Mouse (Mus musculus) intestine, embryonic 15.5 days (tissue): ENCODE results near the gene Smim6. TPM values are rescaled to one million over a fixed set of nuclear protein-coding genes. Genes with fewer than 3 reads are reported as not detected.

Source experiments
- ATAC-seq: fragments of 200-750 bp; cut with Nextera tagmentation; 2 replicates; pipeline ENCODE4 v1.8.0; 2017; ENCODE audit warnings: moderate TSS enrichment, moderate library complexity
- H3K27ac ChIP-seq: fragments of 300-500 bp; sonication (generic); 2 replicates; pipeline ENCODE4 v1.5.1; 2015; ENCODE audit warnings: mild to moderate bottlenecking, inconsistent platforms
- H3K27me3 ChIP-seq: fragments of 300-500 bp; sonication (generic); replicated peaks from 2 replicates; pipeline ENCODE4 v1.6.1; 2015; ENCODE audit warnings: inconsistent platforms
- H3K36me3 ChIP-seq: fragments of 300-500 bp; sonication (generic); 2 replicates; pipeline ENCODE4 v1.6.1; 2015; ENCODE audit warnings: inconsistent platforms
- H3K4me1 ChIP-seq: fragments of 300-500 bp; sonication (generic); replicated peaks from 2 replicates; pipeline ENCODE4 v1.6.1; 2015; ENCODE audit warnings: inconsistent platforms
- H3K4me2 ChIP-seq: fragments of 300-500 bp; sonication (generic); replicated peaks from 2 replicates; pipeline ENCODE4 v1.6.1; 2015; ENCODE audit warnings: mild to moderate bottlenecking, inconsistent platforms
- H3K4me3 ChIP-seq: fragments of 300-500 bp; sonication (generic); replicated peaks from 2 replicates; pipeline ENCODE4 v1.5.1; 2015; ENCODE audit warnings: inconsistent platforms
- H3K9ac ChIP-seq: fragments of 300-500 bp; sonication (generic); 2 replicates; pipeline ENCODE4 v1.6.1; 2015; ENCODE audit warnings: inconsistent platforms
- H3K9me3 ChIP-seq: fragments of 300-500 bp; sonication (generic); 2 replicates; pipeline ENCODE4 v1.6.1; 2016; ENCODE audit warnings: inconsistent platforms
- WGBS: fragments of 180-500 bp; shearing (Covaris S2); methylation state at CpG from one replicate; pipeline ENCODE4 v1.1.7; 2015; 5-methylcytosine and 5-hydroxymethylcytosine counted together
- polyA plus RNA-seq: library from polyadenylated mRNA; unstranded; fragments of >200 nt; fragmentation: Nextera tagmentation; extraction: Ambion mirVana; gene quantifications from 2 replicates; pipeline ENCODE4 v1.2.1, GENCODE M21; 2015

Gene Smim6
- polyA plus RNA-seq, 1 experiment from 2014 or later, result 25.4 TPM

GRCm38 (mm10) chr11:115902177-115902576, 9.6 kb upstream of the Smim6 start:
- no peak overlapping the region for H3K27ac ChIP-seq
- no peaks in the 10 kb centered on the region; the same call in 1 of the 2 replicates for H3K36me3 ChIP-seq
- no peaks in the 10 kb centered on the region for H3K27me3 ChIP-seq
- H3K4me1 ChIP-seq, result peaks cover 48% of the 10 kb centered on the region
- no peak for ATAC-seq
- no peaks in the 10 kb centered on the region for H3K9me3 ChIP-seq
- H3K9ac ChIP-seq, result no peak overlapping the region
- H3K4me2 ChIP-seq, result no peak overlapping the region
- WGBS, result 82% methylated on average over 5 of the region's 5 CpGs
- H3K4me3 ChIP-seq, result no peak overlapping the region

- no peak for ATAC-seq
- Histone ChIP-seq H3K9ac (no peak overlapping the region), H3K27ac (peak overlapping the region; percentile 7; the same call in 1 of the 2 replicates), H3K4me1 (peaks cover 48% of the 10 kb centered on the region), H3K4me2 (no peak overlapping the region), H3K36me3 (no peaks in the 10 kb centered on the region), H3K4me3 (no peak overlapping the region), H3K27me3 (no peaks in the 10 kb centered on the region), H3K9me3 (no peaks in the 10 kb centered on the region)
- WGBS, result 88% methylated on average over 1 of the region's 1 CpGs
Measured at GRCm38 (mm10) chr11:115902831-115903230, 9.0 kb upstream of the Smim6 start.

- peak overlapping the region; percentile 20; the same call in 1 of the 2 replicates for H3K9ac ChIP-seq
- peak; percentile 78 for ATAC-seq
Measured at GRCm38 (mm10) chr11:115903384-115904230, 8.2 kb upstream of the Smim6 start.

GRCm38 (mm10) chr11:115904231-115904955, 7.4 kb upstream of the Smim6 start:
- Histone ChIP-seq H3K4me2 (peak overlapping the region; percentile 11; the same call in 1 of the 2 replicates), H3K27ac (peak overlapping the region; percentile 68), H3K9me3 (no peaks in the 10 kb centered on the region), H3K4me1 (peaks cover 48% of the 10 kb centered on the region), H3K9ac (0 out of 2 replicates have a peak overlapping the region, but pooled peaks have one; percentile 20), H3K4me3 (no peak overlapping the region), H3K36me3 (no peaks in the 10 kb centered on the region), H3K27me3 (no peaks in the 10 kb centered on the region)
- 59% methylated on average over 8 of the region's 8 CpGs for WGBS
- 0 out of 2 replicates have a peak, but pooled peaks have one; percentile 9 for ATAC-seq

More at GRCm38 (mm10) chr11:115903384-115904230, 8.2 kb upstream of the Smim6 start:
- Histone ChIP-seq H3K4me1 (peaks cover 48% of the 10 kb centered on the region), H3K9me3 (no peaks in the 10 kb centered on the region), H3K4me3 (no peak overlapping the region), H3K27ac (peak overlapping the region; percentile 68), H3K27me3 (no peaks in the 10 kb centered on the region), H3K36me3 (no peaks in the 10 kb centered on the region), H3K4me2 (no peak overlapping the region)
- 46% methylated on average over 11 of the region's 11 CpGs for WGBS

GRCm38 (mm10) chr11:115904956-115905790, 6.6 kb upstream of the Smim6 start:
- Histone ChIP-seq H3K4me2 (peak overlapping the region; percentile 11; the same call in 1 of the 2 replicates), H3K9me3 (no peaks in the 10 kb centered on the region), H3K4me1 (peaks cover 43% of the 10 kb centered on the region), H3K27me3 (no peaks in the 10 kb centered on the region), H3K36me3 (no peaks in the 10 kb centered on the region), H3K4me3 (no peak overlapping the region), H3K27ac (peak overlapping the region; percentile 68), H3K9ac (no peak overlapping the region)
- ATAC-seq, result peak; percentile 54
- WGBS, result 47% methylated on average over 16 of the region's 16 CpGs

- WGBS, result 85% methylated on average over 3 of the region's 3 CpGs
- no peak for ATAC-seq
- H3K27ac ChIP-seq, result no peak overlapping the region
Measured at GRCm38 (mm10) chr11:115906116-115906515, 5.7 kb upstream of the Smim6 start.

GRCm38 (mm10) chr11:115906521-115906920, 5.3 kb upstream of the Smim6 start:
- no peak overlapping the region for H3K4me2 ChIP-seq
- 89% methylated on average over 5 of the region's 5 CpGs for WGBS
- H3K36me3 ChIP-seq, result no peaks in the 10 kb centered on the region
- peaks cover 43% of the 10 kb centered on the region for H3K4me1 ChIP-seq
- H3K27me3 ChIP-seq, result no peaks in the 10 kb centered on the region
- H3K9me3 ChIP-seq, result no peaks in the 10 kb centered on the region
- no peak for ATAC-seq
- H3K9ac ChIP-seq, result no peak overlapping the region
- no peak overlapping the region for H3K27ac ChIP-seq
- H3K4me3 ChIP-seq, result no peak overlapping the region

More at GRCm38 (mm10) chr11:115906116-115906515, 5.7 kb upstream of the Smim6 start:
- Histone ChIP-seq H3K36me3 (no peaks in the 10 kb centered on the region), H3K4me3 (no peak overlapping the region), H3K9ac (no peak overlapping the region), H3K27me3 (no peaks in the 10 kb centered on the region), H3K4me1 (peaks cover 39% of the 10 kb centered on the region), H3K4me2 (no peak overlapping the region), H3K9me3 (no peaks in the 10 kb centered on the region)

GRCm38 (mm10) chr11:115911134-115911561, 669 bp upstream of the Smim6 start:
- peak; percentile 72 for ATAC-seq
- Histone ChIP-seq H3K4me3 (no peak overlapping the region), H3K36me3 (0 out of 2 replicates have a peak, but pooled peaks cover 2% of the 10 kb centered on the region), H3K27ac (peak overlapping the region; percentile 92), H3K4me2 (peak overlapping the region; percentile 30; the same call in 1 of the 2 replicates), H3K9ac (peak overlapping the region; percentile 20; the same call in 1 of the 2 replicates), H3K4me1 (peaks cover 11% of the 10 kb centered on the region; the same call in 1 of the 2 replicates), H3K27me3 (no peaks in the 10 kb centered on the region), H3K9me3 (no peaks in the 10 kb centered on the region)
- WGBS, result 66% methylated on average over 5 of the region's 5 CpGs

GRCm38 (mm10) chr11:115916579-115916978, 4.8 kb downstream of the Smim6 start:
- ATAC-seq, result no peak
- Histone ChIP-seq H3K9me3 (no peaks in the 10 kb centered on the region), H3K9ac (no peak overlapping the region), H3K27ac (no peak overlapping the region), H3K4me3 (no peak overlapping the region), H3K4me2 (no peak overlapping the region), H3K27me3 (no peaks in the 10 kb centered on the region), H3K4me1 (0 out of 2 replicates have a peak, but pooled peaks cover 2% of the 10 kb centered on the region), H3K36me3 (0 out of 2 replicates have a peak, but pooled peaks cover 2% of the 10 kb centered on the region)
- WGBS, result 88% methylated on average over 4 of the region's 4 CpGs

GRCm38 (mm10) chr11:115918637-115919036, 6.8 kb downstream of the Smim6 start:
- Histone ChIP-seq H3K36me3 (peaks cover 7% of the 10 kb centered on the region; the same call in 1 of the 2 replicates), H3K4me2 (no peak overlapping the region), H3K9ac (no peak overlapping the region), H3K9me3 (no peaks in the 10 kb centered on the region), H3K4me3 (no peak overlapping the region), H3K27me3 (no peaks in the 10 kb centered on the region), H3K4me1 (0 out of 2 replicates have a peak, but pooled peaks cover under 1% of the 10 kb centered on the region), H3K27ac (no peak overlapping the region)
- 80% methylated on average over 5 of the region's 5 CpGs for WGBS
- ATAC-seq, result no peak

- 86% methylated on average over 5 of the region's 5 CpGs for WGBS
- Histone ChIP-seq H3K4me1 (no peaks in the 10 kb centered on the region), H3K36me3 (peaks cover 7% of the 10 kb centered on the region; the same call in 1 of the 2 replicates), H3K9me3 (no peaks in the 10 kb centered on the region), H3K4me3 (no peak overlapping the region), H3K9ac (no peak overlapping the region), H3K27ac (no peak overlapping the region), H3K4me2 (no peak overlapping the region), H3K27me3 (no peaks in the 10 kb centered on the region)
- no peak for ATAC-seq
Measured at GRCm38 (mm10) chr11:115919073-115919472, 7.3 kb downstream of the Smim6 start.
